Mouse (Mus musculus): ENCODE data around the gene Cyfip2.

- TF ChIP-seq CTCF (IDR thresholded peaks at IDR 0.05) = no peak
- TF ChIP-seq POLR2A (IDR thresholded peaks at IDR 0.05; ENCODE audit: insufficient read depth, low read depth, low read length) = peak; percentile 40; the same call in 1 of the 2 replicates
Measured at GRCm38 (mm10) chr11:46311703-46312522, 746 bp downstream of the Cyfip2 start.

Data from heart, adult 2 months (tissue).